8 mouse cellular contexts compared by ENCODE assay signal in the genomic region with DNA sequence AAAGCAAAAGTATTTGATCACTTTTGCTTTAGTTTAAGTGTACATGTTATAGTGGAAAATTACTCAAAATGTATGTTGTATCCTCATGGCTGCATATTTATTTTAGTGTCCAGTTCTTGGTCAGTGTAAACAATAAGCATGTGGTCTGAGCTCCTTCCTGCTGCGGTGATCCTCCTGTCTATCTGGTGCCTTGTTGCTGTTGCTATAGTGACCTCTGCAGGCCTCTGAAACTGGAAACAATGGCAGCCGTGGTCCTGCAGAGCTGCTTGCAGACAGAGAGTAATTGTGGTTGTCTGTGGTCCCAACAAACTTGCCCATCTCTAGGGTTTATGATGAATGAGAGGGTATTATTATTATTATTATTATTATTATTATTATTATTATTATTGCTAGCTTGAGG.
DNase-seq lines count a peak whose midpoint lies in the region; ATAC-seq and TF ChIP-seq lines count a peak whose summit lies in the region.
"Had no signal": no experiment of that assay in that cellular context is flagged by ENCODE, and none has a peak within 500 bp of the region (broad histone marks: within the 10 kb centered on the region; RNA-seq: fewer than 3 reads in every experiment).

No protein-coding gene starts in this region.

- no peak overlapping the region for H3K9ac ChIP-seq in lung, postnatal 0 days (replicated peaks; ENCODE audit: low read depth)
- H3K9ac ChIP-seq in forebrain, embryonic 14.5 days (ENCODE audit: low read length), result no peak overlapping the region

- DNase-seq in lung, postnatal 0 days (ENCODE audit: low spot score), result no peak
- DNase-seq in lung, adult 18-20 months, result no peak
- DNase-seq in forebrain, embryonic 14.5 days (ENCODE audit: low spot score), result peak; percentile 27
- peak; percentile 35 for DNase-seq in limb, embryonic 10.5 days (ENCODE audit: low spot score)
- peak; percentile 23 for DNase-seq in yolk sac, embryonic 10.5 days (ENCODE audit: low spot score)
- DNase-seq in gastrocnemius, adult 8-10 months (ENCODE audit: low spot score in 2 of 2), result no peak

- no peak overlapping the region for H3K4me3 ChIP-seq in lung, postnatal 0 days (ENCODE audit: low read depth, low read length)
- H3K4me3 ChIP-seq in forebrain, embryonic 14.5 days (ENCODE audit: low read depth, low read length), result no peak overlapping the region
- no peak overlapping the region for H3K4me3 ChIP-seq in limb, embryonic 10.5 days

- H3K9me3 ChIP-seq in lung, postnatal 0 days (ENCODE audit: low read length), result no peaks in the 10 kb centered on the region
- no peaks in the 10 kb centered on the region; the same call in 1 of the 2 replicates for H3K9me3 ChIP-seq in forebrain, embryonic 14.5 days (replicated peaks; ENCODE audit: control insufficient read depth, low read length)
- H3K9me3 ChIP-seq in limb, embryonic 10.5 days (replicated peaks), result no peaks in the 10 kb centered on the region

- no peak for ATAC-seq in lung, postnatal 0 days
- ATAC-seq in forebrain, embryonic 14.5 days, result peak; percentile 63
- ATAC-seq in frontal cortex, adult (ENCODE audit: low TSS enrichment), result no peak
- ATAC-seq: inflammation-experienced regulatory T-cells, adult 6 months had no signal

- H3K4me2 ChIP-seq in lung, postnatal 0 days (replicated peaks; ENCODE audit: low read depth, low read length), result no peak overlapping the region
- no peak overlapping the region for H3K4me2 ChIP-seq in forebrain, embryonic 14.5 days (ENCODE audit: low read length)

- no peaks in the 10 kb centered on the region for H3K36me3 ChIP-seq in lung, postnatal 0 days (ENCODE audit: insufficient read depth, low read length)
- H3K36me3 ChIP-seq in forebrain, embryonic 14.5 days (ENCODE audit: control insufficient read depth, insufficient read depth, low read length), result no peaks in the 10 kb centered on the region
- H3K36me3 ChIP-seq in limb, embryonic 10.5 days, result no peaks in the 10 kb centered on the region

- peak; percentile 29; the same call in 1 of the 2 replicates for TF ChIP-seq CTCF in lung, postnatal 0 days (IDR thresholded peaks at IDR 0.05)

- no peak for TF ChIP-seq EP300 in lung, postnatal 0 days (IDR thresholded peaks at IDR 0.05)

- no peaks in the 10 kb centered on the region for H3K4me1 ChIP-seq in lung, postnatal 0 days (ENCODE audit: insufficient read depth, low read depth, low read length)
- no peaks in the 10 kb centered on the region for H3K4me1 ChIP-seq in forebrain, embryonic 14.5 days (ENCODE audit: control insufficient read depth, insufficient read depth, low read length)
- H3K4me1 ChIP-seq in limb, embryonic 10.5 days, result 0 out of 2 replicates have a peak, but pooled peaks cover 4% of the 10 kb centered on the region

- WGBS in lung, postnatal 0 days, result 3% methylated on average over 2 of the region's 2 CpGs
- 1% methylated on average over 2 of the region's 2 CpGs for WGBS in forebrain, embryonic 14.5 days
- 3% methylated on average over 2 of the region's 2 CpGs for WGBS in limb, embryonic 10.5 days

- no peaks in the 10 kb centered on the region for H3K27me3 ChIP-seq in lung, postnatal 0 days (replicated peaks; ENCODE audit: insufficient read depth, low read length)
- H3K27me3 ChIP-seq in forebrain, embryonic 14.5 days (replicated peaks; ENCODE audit: control insufficient read depth, insufficient read depth, low read length), result no peaks in the 10 kb centered on the region
- H3K27me3 ChIP-seq in limb, embryonic 10.5 days (ENCODE audit: low read depth, poor library complexity, severe bottlenecking), result no peaks in the 10 kb centered on the region

- no peak overlapping the region for H3K27ac ChIP-seq in lung, postnatal 0 days (ENCODE audit: low read length)
- H3K27ac ChIP-seq in forebrain, embryonic 14.5 days (ENCODE audit: low read depth, low read length), result no peak overlapping the region
- H3K27ac ChIP-seq in limb, embryonic 10.5 days, result no peak overlapping the region

Comparison
In these comparisons a context has a peak if more than half of its experiments do, and no peak if none do; other contexts are left out.
1. DNase-seq: peak in forebrain, embryonic 14.5 days (single experiment), limb, embryonic 10.5 days (single experiment) and yolk sac, embryonic 10.5 days (single experiment); none in lung, postnatal 0 days (single experiment), lung, adult 18-20 months (0 of 2) and gastrocnemius, adult 8-10 months (0 of 2).